Mouse (Mus musculus): ENCODE results near the gene Olfr448.

Olfr448 gene

GRCm38 (mm10) chr6:42890141-42890540 is at the start of gene Olfr448:
Gene Olfr448 (plus strand): TSS chr6:42890441.
- DNase-seq: no peak

GRCm38 (mm10) chr6:42860222-42860819 is 29.9 kb upstream of the Olfr448 start:
- peak in 1 of 2 experiments; percentile 38 for DNase-seq

GRCm38 (mm10) chr6:42869695-42870094 is 20.5 kb upstream of the Olfr448 start:
- no peak for DNase-seq

GRCm38 (mm10) chr6:42876323-42876722 is 13.9 kb upstream of the Olfr448 start:
- no peak for DNase-seq

DNA sequence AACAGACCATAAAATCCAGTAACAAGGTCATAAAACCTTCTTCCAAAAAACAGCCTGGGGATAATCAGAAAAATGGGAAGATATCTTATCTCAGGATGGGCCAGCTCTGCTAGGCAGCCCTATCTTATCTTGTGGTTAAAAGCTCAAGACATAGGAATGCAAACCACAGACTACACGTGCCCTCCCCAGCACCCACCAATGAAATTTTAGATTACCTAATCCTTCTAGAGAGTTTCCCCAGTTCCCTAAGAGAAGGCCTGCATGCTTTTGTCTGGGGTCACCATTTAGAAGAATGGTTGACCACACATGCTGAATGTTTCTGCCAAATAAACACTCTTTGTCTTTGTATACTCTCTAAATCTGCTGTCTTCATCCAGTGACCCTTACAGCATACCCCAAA is 10.1 kb downstream of the Olfr448 start:
- DNase-seq: no peak

DNA sequence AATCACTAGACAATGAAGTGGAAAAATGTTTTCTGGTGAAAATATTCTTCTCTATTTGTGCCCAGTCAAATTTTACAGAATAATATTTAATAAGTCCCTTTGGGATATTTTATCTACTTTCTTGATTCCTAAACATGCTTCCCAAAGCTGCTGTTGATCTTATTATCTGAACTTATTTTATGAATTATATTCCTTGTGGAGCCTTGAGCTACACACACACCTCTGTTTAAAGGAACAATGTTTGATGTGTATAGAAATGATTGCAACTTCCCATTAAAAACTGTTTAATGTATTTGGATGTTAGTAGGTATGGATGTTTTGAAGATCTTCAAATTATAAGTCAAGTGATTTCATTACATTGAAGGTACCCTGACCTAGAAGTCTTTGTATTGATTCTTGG is 18.3 kb downstream of the Olfr448 start, which contains the start of gene Olfr447:
Gene Olfr447 (plus strand): TSS at position 301 of the 400 bp plus-strand sequence.
- no peak for DNase-seq

GRCm38 (mm10) chr6:42921077-42921476 is 30.8 kb downstream of the Olfr448 start, which contains the start of gene Olfr446:
Gene Olfr446 (plus strand): TSS chr6:42921377.
- no peak for DNase-seq

All from cerebellum, postnatal 36 days (tissue).